Mouse (Mus musculus) megakaryocyte, embryonic 14.5 days (primary cell): ENCODE measurements around the gene Zscan12.

Source experiments
- FLI1 ChIP-seq: IDR thresholded peaks from 2 replicates; pipeline ENCODE4 v1.6.1; 2012; ENCODE audit warnings: low read length, inconsistent platforms, mixed read lengths
- GATA1 ChIP-seq: IDR thresholded peaks from 3 replicates; pipeline ENCODE4 v1.6.1; 2012; ENCODE audit warnings: mixed read lengths, low read length, inconsistent platforms, borderline replicate concordance

- TF ChIP-seq GATA1: no peak
- TF ChIP-seq FLI1: no peak
Measured at GRCm38 (mm10) chr13:21407341-21407740, 44.7 kb downstream of the Zscan12 start.
